Mouse (Mus musculus): Measurements from ENCODE around the gene Csn2.

Gene Csn2

GRCm38 (mm10) chr5:87699530-87699929 lies at the start of gene Csn2:
TSS of gene Csn2 (minus strand) at chr5:87699630.
- no peak for DNase-seq (ENCODE audit: low spot score)

GRCm38 (mm10) chr5:87734821-87735220 lies 35.4 kb upstream of the Csn2 start:
- DNase-seq (ENCODE audit: low spot score), result no peak

GRCm38 (mm10) chr5:87705891-87706290 lies 6.5 kb upstream of the Csn2 start:
- DNase-seq (ENCODE audit: low spot score), result no peak

DNA sequence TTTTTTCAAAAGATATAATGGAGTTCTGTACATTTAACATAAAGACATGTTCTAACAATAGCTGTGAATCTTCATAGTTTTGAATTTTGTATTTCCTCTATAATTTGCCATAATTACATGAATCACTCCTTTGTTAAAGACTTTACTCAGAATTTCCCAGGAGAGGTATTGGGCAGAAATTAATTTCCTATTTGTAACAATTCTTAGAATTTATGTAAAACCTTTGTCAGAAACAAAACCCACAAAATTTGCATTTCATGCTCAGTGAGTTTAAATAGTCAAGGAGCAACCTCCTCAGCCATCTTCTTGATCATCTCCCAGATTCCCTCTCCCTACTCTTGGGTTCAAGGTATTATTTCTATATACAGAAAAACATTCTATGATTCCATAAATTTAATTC lies 33.5 kb downstream of the Csn2 start, which contains the start of gene Csn1s1:
TSS of gene Csn1s1 (plus strand) at position 301 of the 400 bp plus-strand sequence.
- no peak for DNase-seq (ENCODE audit: low spot score)

DNA sequence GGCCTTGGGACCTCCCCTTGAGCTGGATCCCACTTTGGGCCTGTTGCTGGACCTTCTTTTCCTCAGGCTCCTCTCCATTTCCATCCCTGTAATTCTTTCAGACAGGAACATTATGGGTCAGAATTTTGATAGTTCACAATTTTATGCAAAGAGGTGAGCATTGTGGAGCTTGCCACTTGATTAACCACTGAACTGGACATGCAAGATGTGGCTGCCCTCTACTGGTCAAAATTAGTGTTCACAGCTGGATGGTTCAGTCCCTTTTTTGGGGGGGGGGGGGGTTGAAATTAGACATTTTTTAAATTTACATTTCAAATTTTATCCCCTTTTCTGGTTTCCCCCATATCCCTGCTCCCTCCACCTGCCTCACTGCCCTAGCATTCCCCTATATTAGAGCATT lies 56.6 kb downstream of the Csn2 start:
- peak; percentile 15 for DNase-seq (ENCODE audit: low spot score)

Data from embryo, embryonic 10.5 days (tissue).